Mouse (Mus musculus) hindbrain, embryonic 10.5 days (tissue): ENCODE measurements at regions not wholly inside any gene's neighbourhood (a gene's known extent, or its start where the extent isn't known, plus 50 kb on each side); places are given as distances from the start of the nearest gene placed in this dataset.

Experiments
- DNase-seq: peaks from one replicate; pipeline ENCODE4 v3.0.0-alpha.2; 2017; ENCODE audit warnings: low spot score
- H3K27ac ChIP-seq: fragments of 300-500 bp; sonication (generic); 2 replicates; pipeline ENCODE4 v1.5.1; 2016; ENCODE audit warnings: mild to moderate bottlenecking, moderate library complexity
- H3K27me3 ChIP-seq: fragments of 300-500 bp; sonication (generic); 2 replicates; pipeline ENCODE4 v1.6.1; 2016; ENCODE audit warnings: mild to moderate bottlenecking; ENCODE audit not compliant: poor library complexity, insufficient read depth, severe bottlenecking
- H3K36me3 ChIP-seq: fragments of 300-500 bp; sonication (generic); 2 replicates; pipeline ENCODE4 v1.6.1; 2016; ENCODE audit warnings: mild to moderate bottlenecking, moderate library complexity
- H3K4me1 ChIP-seq: fragments of 300-500 bp; sonication (generic); replicated peaks from 2 replicates; pipeline ENCODE4 v1.6.1; 2016; ENCODE audit warnings: mild to moderate bottlenecking
- H3K4me3 ChIP-seq: fragments of 300-500 bp; sonication (generic); 2 replicates; pipeline ENCODE4 v1.5.1; 2016; ENCODE audit warnings: mild to moderate bottlenecking, moderate library complexity
- H3K9me3 ChIP-seq: fragments of 300-500 bp; sonication (generic); 2 replicates; pipeline ENCODE4 v1.6.1; 2016; ENCODE audit warnings: mild to moderate bottlenecking, moderate library complexity
- WGBS: fragments of 180-500 bp; shearing (Covaris S2); methylation state at CpG from one replicate; pipeline ENCODE4 v1.1.7; 2016; 5-methylcytosine and 5-hydroxymethylcytosine counted together

DNA sequence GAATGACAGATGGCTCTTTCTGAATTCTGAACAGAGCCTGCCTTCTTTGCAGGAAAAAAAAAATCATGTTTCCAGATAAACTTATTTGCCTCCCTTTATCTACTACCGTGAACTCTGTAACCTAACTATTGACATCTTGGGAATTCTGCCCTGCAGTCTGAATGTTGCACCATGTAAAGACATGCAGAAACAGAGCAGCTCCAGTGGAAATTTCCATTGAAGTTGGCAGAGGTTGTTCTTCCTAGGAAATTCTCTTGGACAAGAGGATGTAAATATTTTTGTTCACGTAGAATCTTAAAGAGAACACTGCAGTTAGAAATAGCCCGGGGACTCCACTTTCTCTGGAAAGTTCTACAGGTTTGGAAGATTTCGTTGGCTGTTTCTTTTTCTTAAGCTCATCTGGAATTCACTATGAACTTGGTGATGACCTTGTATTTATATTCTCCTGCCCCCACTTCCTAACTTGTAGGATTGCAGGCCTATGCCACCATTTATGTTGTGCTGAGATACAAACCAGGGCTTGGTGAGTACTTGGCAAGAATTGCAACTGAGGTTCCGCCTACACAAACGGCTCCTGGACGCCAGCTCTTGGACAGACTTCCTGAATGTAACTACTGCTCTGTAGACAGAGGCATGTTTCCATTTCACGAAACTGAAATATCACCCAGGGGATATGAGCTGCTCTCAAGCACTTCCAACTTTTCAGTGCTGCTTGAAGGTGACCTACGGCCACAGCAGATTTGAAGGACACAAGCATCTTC, 202.7 kb upstream of the Mocs1 start:
- Histone ChIP-seq H3K27ac (no peak overlapping the region), H3K36me3 (no peaks in the 10 kb centered on the region), H3K4me1 (no peaks in the 10 kb centered on the region), H3K27me3 (no peaks in the 10 kb centered on the region), H3K4me3 (no peak overlapping the region), H3K9me3 (no peaks in the 10 kb centered on the region)
- WGBS = 90% methylated on average over 9 of the region's 9 CpGs
- DNase-seq = no peak

GRCm38 (mm10) chr17:49226016-49226400, 202.2 kb upstream of the Mocs1 start:
- no peak for DNase-seq
- Histone ChIP-seq H3K27ac (no peak overlapping the region), H3K27me3 (no peaks in the 10 kb centered on the region), H3K9me3 (no peaks in the 10 kb centered on the region), H3K4me1 (peaks cover 4% of the 10 kb centered on the region), H3K36me3 (no peaks in the 10 kb centered on the region), H3K4me3 (no peak overlapping the region)
- WGBS = 85% methylated on average over 6 of the region's 6 CpGs

- H3K4me1 ChIP-seq = peaks cover 20% of the 10 kb centered on the region
- peak overlapping the region; percentile 67 for H3K27ac ChIP-seq
- no peaks in the 10 kb centered on the region for H3K27me3 ChIP-seq
- no peaks in the 10 kb centered on the region for H3K9me3 ChIP-seq
- peak; percentile 43 for DNase-seq
- H3K36me3 ChIP-seq = no peaks in the 10 kb centered on the region
- no peak overlapping the region for H3K4me3 ChIP-seq
- 31% methylated on average over 3 of the region's 3 CpGs for WGBS
Observed at GRCm38 (mm10) chr17:49231287-49231686, 196.9 kb upstream of the Mocs1 start.

DNA sequence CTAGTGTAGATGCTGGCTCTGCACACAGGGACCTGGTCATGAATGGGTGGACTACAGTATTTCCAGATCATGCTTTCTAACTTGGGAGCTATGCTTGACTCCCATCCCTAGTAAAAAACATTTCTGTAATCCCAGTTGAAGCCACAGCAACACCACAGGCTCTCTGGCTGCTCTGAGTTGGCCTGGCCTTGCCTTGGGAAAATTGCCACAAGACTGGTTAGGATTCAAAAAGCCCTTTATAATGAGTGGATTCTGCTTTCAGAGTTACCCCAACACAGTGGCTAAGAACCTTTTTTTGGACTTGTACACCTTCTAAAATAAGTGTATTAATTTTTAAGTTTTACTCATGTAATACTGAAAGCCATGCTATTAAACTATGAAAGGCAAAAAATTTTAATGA, 188.1 kb upstream of the Mocs1 start:
- DNase-seq = no peak
- Histone ChIP-seq H3K4me3 (no peak overlapping the region), H3K27ac (no peak overlapping the region), H3K4me1 (no peaks in the 10 kb centered on the region), H3K9me3 (no peaks in the 10 kb centered on the region), H3K36me3 (no peaks in the 10 kb centered on the region), H3K27me3 (no peaks in the 10 kb centered on the region)

- no peaks in the 10 kb centered on the region for H3K36me3 ChIP-seq
- H3K4me3 ChIP-seq = no peak overlapping the region
- 92% methylated on average over 2 of the region's 2 CpGs for WGBS
- H3K4me1 ChIP-seq = no peaks in the 10 kb centered on the region
- no peaks in the 10 kb centered on the region for H3K27me3 ChIP-seq
- no peaks in the 10 kb centered on the region for H3K9me3 ChIP-seq
- H3K27ac ChIP-seq = no peak overlapping the region
- DNase-seq = no peak
Observed at GRCm38 (mm10) chr17:49243419-49243818, 184.7 kb upstream of the Mocs1 start.

DNA sequence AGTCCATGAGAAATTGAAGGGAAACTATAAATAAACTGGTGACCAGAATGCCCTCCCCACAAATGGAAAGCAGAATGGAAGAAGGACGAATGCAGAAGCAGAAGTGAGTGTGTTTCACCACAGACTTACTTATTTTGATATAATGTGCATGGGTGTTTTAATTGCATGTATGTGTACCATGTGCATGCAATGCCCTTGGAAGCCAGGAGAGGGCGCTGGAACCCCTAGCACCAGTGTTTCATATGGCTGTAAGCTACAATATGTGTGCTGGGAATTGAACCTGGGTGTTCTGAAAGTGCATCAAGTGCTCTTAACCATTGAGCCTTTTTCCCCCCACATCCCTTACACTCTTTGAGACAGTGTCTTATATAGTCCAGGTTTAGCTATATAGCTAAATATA, 183.1 kb upstream of the Mocs1 start:
- WGBS = 68% methylated on average over 2 of the region's 2 CpGs
- Histone ChIP-seq H3K4me1 (peaks cover 10% of the 10 kb centered on the region), H3K36me3 (no peaks in the 10 kb centered on the region), H3K4me3 (no peak overlapping the region), H3K27ac (no peak overlapping the region), H3K27me3 (no peaks in the 10 kb centered on the region), H3K9me3 (no peaks in the 10 kb centered on the region)
- DNase-seq = no peak

DNA sequence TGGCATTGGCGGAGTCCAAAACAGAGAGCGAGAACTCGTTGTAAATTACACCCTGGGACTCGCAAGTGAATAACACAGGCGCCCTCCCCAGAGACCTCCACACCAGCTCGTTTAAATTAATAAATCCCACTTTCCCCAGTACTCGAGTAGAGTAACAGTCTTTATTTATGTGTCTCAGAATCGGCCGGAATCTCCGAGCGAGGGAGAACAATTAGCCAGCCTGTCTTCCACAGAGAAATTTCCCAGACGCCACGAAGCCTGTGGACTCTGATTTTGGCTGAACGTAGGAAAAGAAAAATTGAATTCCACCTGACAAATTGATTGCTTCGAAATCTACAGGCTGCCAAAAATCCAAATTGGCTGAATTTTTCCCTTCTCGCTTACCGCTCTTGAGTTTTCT, 180.9 kb upstream of the Mocs1 start:
- no peaks in the 10 kb centered on the region for H3K27me3 ChIP-seq
- no peak overlapping the region for H3K27ac ChIP-seq
- no peaks in the 10 kb centered on the region for H3K36me3 ChIP-seq
- H3K4me1 ChIP-seq = peaks cover 22% of the 10 kb centered on the region
- 84% methylated on average over 17 of the region's 17 CpGs for WGBS
- H3K9me3 ChIP-seq = no peaks in the 10 kb centered on the region
- H3K4me3 ChIP-seq = no peak overlapping the region
- no peak for DNase-seq

- H3K4me3 ChIP-seq = no peak overlapping the region
- WGBS = 52% methylated on average over 8 of the region's 8 CpGs
- no peaks in the 10 kb centered on the region for H3K9me3 ChIP-seq
- no peaks in the 10 kb centered on the region for H3K36me3 ChIP-seq
- H3K27me3 ChIP-seq = no peaks in the 10 kb centered on the region
- no peak for DNase-seq
- H3K4me1 ChIP-seq = peaks cover 22% of the 10 kb centered on the region
- no peak overlapping the region for H3K27ac ChIP-seq
Observed at GRCm38 (mm10) chr17:49250726-49251537, 177.2 kb upstream of the Mocs1 start.

DNA sequence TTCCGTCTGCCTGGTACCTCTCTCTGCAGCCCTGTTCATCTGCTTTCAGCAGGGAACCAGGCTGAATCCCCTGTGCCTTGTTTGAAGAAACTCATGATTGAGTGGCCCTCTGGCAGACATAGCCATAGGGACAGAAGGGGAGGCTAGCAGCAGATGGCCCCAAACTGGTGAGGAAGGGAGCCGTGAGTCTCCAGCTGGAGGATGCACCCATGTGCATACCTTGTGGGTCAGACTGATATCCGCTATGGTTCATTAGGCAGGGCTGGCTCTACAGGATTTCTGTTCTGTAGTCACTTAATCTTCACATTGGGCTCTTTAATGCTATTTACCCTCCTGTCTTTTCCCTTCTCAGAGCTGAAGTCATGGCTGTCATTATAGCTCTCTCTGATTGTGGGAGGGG, 175.9 kb upstream of the Mocs1 start:
- H3K4me3 ChIP-seq = no peak overlapping the region
- no peak overlapping the region for H3K27ac ChIP-seq
- H3K9me3 ChIP-seq = no peaks in the 10 kb centered on the region
- no peaks in the 10 kb centered on the region for H3K36me3 ChIP-seq
- no peaks in the 10 kb centered on the region for H3K27me3 ChIP-seq
- 83% methylated on average over 3 of the region's 3 CpGs for WGBS
- DNase-seq = no peak
- peaks cover 22% of the 10 kb centered on the region for H3K4me1 ChIP-seq

- no peak for DNase-seq
- H3K27me3 ChIP-seq = no peaks in the 10 kb centered on the region
- H3K36me3 ChIP-seq = no peaks in the 10 kb centered on the region
- no peak overlapping the region for H3K27ac ChIP-seq
- no peaks in the 10 kb centered on the region for H3K4me1 ChIP-seq
- no peak overlapping the region for H3K4me3 ChIP-seq
- H3K9me3 ChIP-seq = no peaks in the 10 kb centered on the region
Observed at GRCm38 (mm10) chr17:49258496-49258895, 169.7 kb upstream of the Mocs1 start.

- Histone ChIP-seq H3K9me3 (no peaks in the 10 kb centered on the region), H3K4me3 (no peak overlapping the region), H3K27me3 (no peaks in the 10 kb centered on the region), H3K36me3 (no peaks in the 10 kb centered on the region), H3K4me1 (no peaks in the 10 kb centered on the region), H3K27ac (no peak overlapping the region)
- WGBS = 76% methylated on average over 4 of the region's 4 CpGs
- DNase-seq = no peak
Observed at GRCm38 (mm10) chr17:49262394-49262793, 165.8 kb upstream of the Mocs1 start.

DNA sequence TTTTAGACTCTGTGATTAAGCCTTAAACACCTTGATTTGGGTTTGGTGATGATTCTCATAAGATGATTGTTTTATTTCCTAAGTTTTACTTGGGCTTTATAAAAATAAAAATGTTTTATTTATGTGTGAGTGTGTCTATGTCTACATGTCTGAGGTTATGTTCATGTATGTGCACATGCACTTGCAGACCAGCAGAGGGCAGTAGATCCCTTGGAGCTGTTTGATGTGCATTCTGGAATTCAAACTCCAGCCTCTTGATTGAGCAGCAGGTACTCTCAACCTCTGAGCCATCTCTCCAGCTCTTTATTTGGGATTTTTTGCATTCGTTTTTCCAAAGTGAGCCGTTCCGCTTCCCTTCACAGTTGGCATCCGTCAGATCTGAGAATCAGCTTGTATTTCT, 161.8 kb upstream of the Mocs1 start:
- no peak overlapping the region for H3K27ac ChIP-seq
- H3K4me3 ChIP-seq = no peak overlapping the region
- DNase-seq = no peak
- H3K9me3 ChIP-seq = no peaks in the 10 kb centered on the region
- H3K36me3 ChIP-seq = no peaks in the 10 kb centered on the region
- no peaks in the 10 kb centered on the region for H3K27me3 ChIP-seq
- 85% methylated on average over 4 of the region's 4 CpGs for WGBS
- H3K4me1 ChIP-seq = no peaks in the 10 kb centered on the region

DNA sequence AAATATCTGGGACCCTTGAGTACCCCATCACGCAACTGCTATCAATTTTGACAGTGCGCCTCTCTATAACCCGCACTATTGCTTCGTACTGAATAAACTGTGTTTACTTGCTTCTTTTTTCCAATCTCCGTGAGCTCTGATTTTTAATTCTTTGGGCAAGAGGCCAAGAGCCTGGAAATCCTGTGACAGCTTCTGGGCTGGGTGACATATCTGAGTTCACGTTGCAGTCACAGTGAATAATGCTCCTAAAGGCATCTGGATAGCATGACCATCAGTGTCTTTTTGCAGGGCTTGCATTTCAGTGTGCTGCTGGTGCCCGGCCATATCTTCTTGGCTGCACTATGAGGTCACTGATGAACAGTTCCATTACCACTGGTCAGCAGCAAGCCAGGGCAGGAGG, 158.2 kb upstream of the Mocs1 start:
- no peak overlapping the region for H3K27ac ChIP-seq
- H3K27me3 ChIP-seq = no peaks in the 10 kb centered on the region; the same call in 1 of the 2 replicates
- no peaks in the 10 kb centered on the region for H3K4me1 ChIP-seq
- H3K9me3 ChIP-seq = no peaks in the 10 kb centered on the region
- no peak overlapping the region for H3K4me3 ChIP-seq
- no peak for DNase-seq
- no peaks in the 10 kb centered on the region for H3K36me3 ChIP-seq
- 94% methylated on average over 7 of the region's 7 CpGs for WGBS
